ENCODE assay signal across 8 mouse cellular contexts in the genomic region with DNA sequence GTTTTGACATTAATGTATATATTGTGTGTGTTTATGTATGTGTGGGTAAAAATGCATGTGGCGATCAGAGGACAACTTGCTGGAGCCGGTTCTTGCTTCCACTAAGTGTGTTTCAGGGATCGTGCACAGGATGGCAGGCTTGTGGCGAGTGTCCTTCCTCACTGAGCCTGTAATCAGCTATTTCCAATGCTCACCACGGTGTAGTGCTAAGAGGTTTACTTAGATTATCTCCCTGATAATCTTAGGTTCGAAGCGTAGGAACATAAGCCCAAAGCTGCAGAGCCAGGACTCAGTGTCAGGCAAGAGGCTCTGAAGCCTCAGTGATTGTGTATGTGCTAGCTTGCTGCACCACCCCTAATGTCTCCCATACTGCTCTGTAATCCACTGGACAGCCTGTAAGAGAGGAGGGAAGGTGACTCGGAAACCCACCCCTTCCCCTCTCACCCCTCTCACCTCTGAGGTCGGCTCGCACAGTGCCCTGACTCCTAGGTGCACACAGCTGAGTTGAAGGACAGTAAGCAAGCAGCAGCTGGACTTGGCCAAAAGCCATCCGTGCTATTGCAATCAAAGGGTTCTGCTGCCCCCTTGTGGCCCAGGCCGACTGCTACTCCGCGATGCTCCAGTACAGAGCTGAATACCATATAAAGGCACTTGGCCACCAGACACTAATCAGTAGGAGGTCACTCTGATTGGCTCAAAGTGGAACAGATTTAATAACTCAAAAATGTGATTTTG. TPM values are rescaled to one million over a fixed set of nuclear protein-coding genes. Genes with fewer than 3 reads are reported as not detected.
DNase-seq lines count a peak whose midpoint lies in the region; ATAC-seq lines count a peak whose summit lies in the region.

No protein-coding gene starts in this region.

- no peak overlapping the region for H3K4me3 ChIP-seq in hindbrain, embryonic 15.5 days

- 39% methylated on average over 14 of the region's 14 CpGs for WGBS in hindbrain, embryonic 15.5 days

- 0 out of 2 replicates have a peak overlapping the region, but pooled peaks have one; percentile 4 for H3K9ac ChIP-seq in hindbrain, embryonic 15.5 days

- ATAC-seq in hindbrain, embryonic 15.5 days (ENCODE audit: low FRiP score, low read depth) = peak; percentile 90

- peak overlapping the region; percentile 33 for H3K4me2 ChIP-seq in hindbrain, embryonic 15.5 days

- no peaks in the 10 kb centered on the region for H3K27me3 ChIP-seq in hindbrain, embryonic 15.5 days

- peak; percentile 56 for DNase-seq in T-cell, adult 2 months (ENCODE audit: low spot score)
- peak; percentile 94 to 98 for DNase-seq in cerebellum, postnatal 36 days
- peak; percentile 96 for DNase-seq in gastrocnemius, adult 18-20 months (ENCODE audit: low spot score)
- peak; percentile 88 to 91 for DNase-seq in layer of hippocampus, postnatal 36 days
- DNase-seq in lung, postnatal 25 days (ENCODE audit: low spot score) = peak; percentile 92
- DNase-seq in retina, embryonic 14.5 days (ENCODE audit: low spot score) = peak; percentile 98
- peak; percentile 69 to 78 for DNase-seq in thymus, postnatal 36 days

- H3K9me3 ChIP-seq in hindbrain, embryonic 15.5 days = no peaks in the 10 kb centered on the region

- H3K27ac ChIP-seq in hindbrain, embryonic 15.5 days (replicated peaks) = peak overlapping the region; percentile 30; the same call in 1 of the 2 replicates

- H3K36me3 ChIP-seq in hindbrain, embryonic 15.5 days = no peaks in the 10 kb centered on the region

- peaks cover 4% of the 10 kb centered on the region for H3K4me1 ChIP-seq in hindbrain, embryonic 15.5 days (replicated peaks)

RNA-seq across cellular contexts. Expression of gene St3gal3, which starts 51.3 kb away (rescaled TPM):
- 10 to 100 TPM; 70.4 to 73.6 TPM for total RNA-seq in gastrocnemius, adult 18-20 months (2021)
- 13.5 and 15.0 TPM in 2 replicates for polyA plus RNA-seq in hindbrain, embryonic 15.5 days (2015; fragmentation: Nextera tagmentation; extraction: Ambion mirVana)
- total RNA-seq in layer of hippocampus, postnatal 36 days (2021) = 10 to 100 TPM; 43.3 to 45.3 TPM
